Mouse (Mus musculus): ENCODE measurements around the gene Ttc3.
"Not testable (repeated sequence)": the region's sequence is repeated elsewhere in the genome, so short reads cannot be mapped to it uniquely, and the experiment has no call there.

Ttc3 gene

GRCm38 (mm10) chr16:94435495-94436234, 65.2 kb downstream of the Ttc3 start:
- no peak for DNase-seq (ENCODE audit: low spot score in 2 of 2)

- DNase-seq (ENCODE audit: low spot score in 2 of 2): no peak
Observed at GRCm38 (mm10) chr16:94436801-94437200, 66.4 kb downstream of the Ttc3 start.

DNA sequence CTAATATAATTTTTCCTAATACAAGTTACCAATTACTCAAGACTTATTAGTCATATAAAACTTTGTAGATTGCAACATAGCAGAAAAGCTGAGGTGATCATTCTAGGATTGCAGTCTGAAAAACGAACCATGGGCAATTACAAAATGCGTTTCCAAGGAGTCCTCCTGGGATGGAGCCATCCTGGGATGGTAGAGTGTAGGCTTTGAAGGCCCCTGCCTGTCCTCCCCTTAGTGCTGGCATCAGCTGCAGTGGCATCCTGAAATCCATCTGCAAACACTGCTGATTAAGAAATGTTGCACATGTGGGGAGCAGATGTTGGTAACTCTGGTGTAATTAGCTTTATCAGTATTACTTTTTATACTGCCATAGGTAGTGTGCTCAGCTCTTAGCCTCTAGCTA, 70.9 kb downstream of the Ttc3 start:
- DNase-seq (ENCODE audit: low spot score in 2 of 2): no peak

- no peak for DNase-seq (ENCODE audit: low spot score in 2 of 2)
Observed at GRCm38 (mm10) chr16:94449151-94449550, 78.7 kb downstream of the Ttc3 start.

GRCm38 (mm10) chr16:94449632-94450031, 79.2 kb downstream of the Ttc3 start:
- DNase-seq (ENCODE audit: low spot score in 2 of 2): no peak

DNA sequence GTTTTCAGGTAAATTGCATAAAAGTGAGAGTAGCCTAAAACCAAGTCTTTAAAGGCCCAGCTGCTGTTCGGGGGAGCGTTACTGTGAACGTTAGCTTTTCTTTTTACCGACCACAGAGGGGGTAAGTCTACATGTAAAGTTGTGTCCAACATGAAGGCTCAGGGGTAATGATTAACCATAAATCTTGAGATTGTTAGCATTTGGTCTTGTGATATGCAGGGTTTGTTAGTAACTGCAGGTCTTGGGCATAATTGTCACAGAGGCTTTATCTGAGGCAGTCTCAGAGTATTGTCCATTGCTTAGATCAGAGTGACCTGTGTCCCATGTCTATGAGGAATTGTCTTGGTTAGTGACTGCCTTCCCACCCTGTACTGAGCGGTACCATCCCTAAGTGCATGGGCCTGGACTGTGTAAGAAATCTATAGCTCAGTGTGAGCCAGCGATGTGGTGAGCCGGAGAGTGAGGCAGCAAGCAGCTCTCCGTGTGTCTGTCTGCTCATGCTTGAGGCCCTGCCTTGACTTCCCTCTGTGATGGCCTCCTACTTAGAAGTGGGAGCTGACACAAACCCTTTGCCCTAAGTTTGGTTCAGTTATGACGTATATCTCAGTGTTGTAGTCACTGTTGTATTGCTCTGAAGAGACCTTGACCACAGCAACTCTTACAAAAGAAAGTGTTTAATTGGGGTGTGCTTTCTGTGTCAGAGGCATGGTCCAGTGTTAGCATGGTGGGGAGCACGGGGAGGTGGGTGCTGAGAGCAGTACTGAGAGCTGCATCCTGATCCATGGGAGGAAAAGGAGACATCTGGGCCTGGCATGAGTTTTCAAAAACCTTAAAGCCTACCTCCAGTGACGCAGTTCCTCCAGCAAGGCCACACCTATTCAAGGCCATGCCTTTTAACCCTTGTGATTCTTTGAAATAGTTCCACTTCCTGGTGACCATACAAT, 81.4 kb downstream of the Ttc3 start:
- no peak for DNase-seq (ENCODE audit: low spot score in 2 of 2)

DNA sequence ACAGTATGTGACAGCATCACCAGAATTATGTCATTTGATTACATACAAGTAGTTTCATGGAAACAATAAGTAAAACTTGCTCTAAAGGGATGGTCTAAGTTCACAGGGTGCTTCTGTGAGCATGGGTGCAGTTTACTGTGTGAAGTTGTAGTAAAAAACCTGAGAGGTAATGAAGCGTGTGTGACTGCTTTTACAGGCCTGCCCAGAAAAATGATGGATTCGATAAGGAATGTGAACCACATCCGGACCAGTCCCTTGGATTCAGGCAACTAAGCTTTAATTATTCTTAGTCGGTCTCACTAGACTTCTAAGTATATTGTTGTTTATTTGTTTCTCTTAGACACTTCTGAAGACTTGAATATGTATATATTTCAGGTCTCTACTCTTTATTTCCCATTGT, 82.3 kb downstream of the Ttc3 start:
- DNase-seq (ENCODE audit: low spot score in 2 of 2): no peak

DNA sequence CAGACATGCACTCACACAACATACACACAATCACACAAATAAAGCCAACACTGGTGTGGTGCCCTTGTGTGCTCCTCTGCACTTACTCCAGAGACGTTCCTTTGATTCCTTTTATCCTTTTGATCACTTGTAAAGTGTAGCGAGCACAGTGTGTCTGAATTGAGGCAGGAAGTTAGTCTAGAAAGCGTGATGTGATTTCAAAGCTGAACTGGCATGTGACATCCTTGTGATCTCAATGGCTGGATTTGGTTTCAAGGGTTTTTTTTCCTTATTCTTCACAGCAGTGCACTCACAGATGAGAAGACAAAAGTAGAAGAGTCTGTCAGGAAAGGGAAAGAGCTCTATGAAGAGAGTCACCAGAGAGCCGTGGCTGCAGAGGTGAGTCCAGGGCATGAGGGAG, 83.7 kb downstream of the Ttc3 start:
- no peak for DNase-seq (ENCODE audit: low spot score in 2 of 2)

DNA sequence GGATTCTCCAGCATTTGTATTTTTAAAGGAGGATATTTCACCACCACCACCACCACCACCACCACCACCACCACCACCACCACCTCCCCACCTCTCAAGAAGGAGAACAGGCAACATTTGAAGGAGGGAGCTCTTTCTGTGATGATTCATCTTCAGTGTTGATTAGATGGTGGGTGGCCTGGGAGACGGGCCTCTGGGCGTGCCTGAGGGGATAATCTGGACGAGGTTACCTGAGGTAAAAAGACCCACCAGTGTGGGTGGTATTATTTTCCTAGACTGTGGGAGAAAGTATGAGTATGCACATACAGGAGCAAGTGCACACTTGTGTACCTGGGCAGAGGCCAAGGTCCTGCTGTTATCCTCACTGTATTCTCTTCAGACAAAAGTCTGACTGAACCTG, 93.6 kb downstream of the Ttc3 start:
- no peak for DNase-seq (ENCODE audit: low spot score in 2 of 2)

GRCm38 (mm10) chr16:94465900-94466299, 95.5 kb downstream of the Ttc3 start:
- DNase-seq (ENCODE audit: low spot score in 2 of 2): no peak

DNA sequence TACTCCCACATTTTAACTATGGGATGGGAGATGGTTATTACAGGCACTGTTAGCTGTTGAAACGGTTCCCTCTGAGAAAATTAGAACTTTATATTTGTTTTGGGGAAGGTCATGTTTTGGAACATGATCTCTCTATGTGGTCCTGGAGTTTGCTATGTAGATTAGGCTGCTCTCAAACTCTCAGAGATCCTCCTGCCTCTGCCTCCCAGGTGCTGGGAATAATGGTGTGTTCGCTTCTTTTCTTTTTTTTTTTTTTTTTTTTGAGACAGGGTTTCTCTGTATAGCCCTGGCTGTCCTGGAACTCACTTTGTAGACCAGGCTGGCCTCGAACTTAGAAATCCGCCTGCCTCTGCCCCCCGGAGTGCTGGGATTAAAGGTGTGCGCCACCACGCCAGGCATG, 95.9 kb downstream of the Ttc3 start:
- DNase-seq (ENCODE audit: low spot score in 2 of 2): not testable (repeated sequence)

DNA sequence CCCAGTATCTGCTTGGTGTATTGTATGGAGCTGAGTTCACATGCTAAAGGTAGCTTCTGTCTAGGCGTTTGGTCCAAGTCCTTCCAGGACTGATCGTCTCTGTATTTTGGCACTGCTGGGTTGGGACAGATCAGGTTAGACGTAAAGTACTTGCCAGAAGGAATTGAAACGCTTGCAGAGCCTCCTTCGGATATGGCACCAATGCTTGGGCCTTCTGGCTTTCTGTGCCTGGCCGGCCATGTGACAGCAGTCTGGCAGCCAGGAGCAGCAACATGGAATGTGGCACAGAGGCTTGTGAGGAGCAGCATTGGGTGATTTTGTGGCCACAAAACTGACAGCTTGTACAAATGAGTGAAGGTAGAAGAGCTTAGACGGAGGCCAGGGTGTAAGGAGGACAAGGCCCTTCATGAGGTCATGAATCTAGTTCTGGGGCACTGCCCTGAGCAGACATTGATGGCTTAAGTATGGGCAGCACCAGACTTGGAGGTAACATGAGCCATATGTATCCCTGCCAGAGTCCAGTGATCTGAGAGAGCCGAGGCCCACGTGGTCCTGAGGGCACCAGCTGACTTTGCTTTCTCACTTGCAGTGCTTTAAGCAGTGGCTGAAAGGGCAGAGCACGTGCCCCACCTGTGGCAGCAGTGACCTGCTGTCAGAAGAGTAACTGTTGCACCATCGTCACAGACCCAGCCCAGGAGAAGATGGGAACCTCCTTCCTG, 97.1 kb downstream of the Ttc3 start:
- no peak for DNase-seq (ENCODE audit: low spot score in 2 of 2)

DNA sequence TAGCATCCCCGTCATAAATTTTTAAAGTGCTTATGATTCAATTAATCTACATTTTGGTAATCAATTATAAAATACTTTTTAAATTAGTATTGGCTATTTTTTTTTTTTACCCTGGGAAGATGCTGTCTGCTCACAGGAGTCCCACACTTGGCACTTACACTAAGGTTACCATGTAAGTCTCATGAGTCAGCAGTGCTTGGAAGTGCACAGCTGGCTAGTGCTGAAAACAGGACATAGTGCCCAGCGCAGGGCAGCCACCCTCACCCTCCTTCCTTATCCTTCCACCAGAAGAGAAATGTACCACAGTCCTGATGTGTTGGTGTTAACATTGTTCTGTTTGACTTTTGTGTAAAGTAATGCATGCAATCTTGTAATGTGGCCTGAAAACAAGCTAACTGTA, 98.0 kb downstream of the Ttc3 start:
- DNase-seq (ENCODE audit: low spot score in 2 of 2): no peak

GRCm38 (mm10) chr16:94472515-94472951, 102.1 kb downstream of the Ttc3 start:
- DNase-seq (ENCODE audit: low spot score in 2 of 2): peak; percentile 81 to 90

GRCm38 (mm10) chr16:94473086-94473822, 102.8 kb downstream of the Ttc3 start:
- peak in 1 of 2 experiments; percentile 36 for DNase-seq (ENCODE audit: low spot score in 2 of 2)

DNA sequence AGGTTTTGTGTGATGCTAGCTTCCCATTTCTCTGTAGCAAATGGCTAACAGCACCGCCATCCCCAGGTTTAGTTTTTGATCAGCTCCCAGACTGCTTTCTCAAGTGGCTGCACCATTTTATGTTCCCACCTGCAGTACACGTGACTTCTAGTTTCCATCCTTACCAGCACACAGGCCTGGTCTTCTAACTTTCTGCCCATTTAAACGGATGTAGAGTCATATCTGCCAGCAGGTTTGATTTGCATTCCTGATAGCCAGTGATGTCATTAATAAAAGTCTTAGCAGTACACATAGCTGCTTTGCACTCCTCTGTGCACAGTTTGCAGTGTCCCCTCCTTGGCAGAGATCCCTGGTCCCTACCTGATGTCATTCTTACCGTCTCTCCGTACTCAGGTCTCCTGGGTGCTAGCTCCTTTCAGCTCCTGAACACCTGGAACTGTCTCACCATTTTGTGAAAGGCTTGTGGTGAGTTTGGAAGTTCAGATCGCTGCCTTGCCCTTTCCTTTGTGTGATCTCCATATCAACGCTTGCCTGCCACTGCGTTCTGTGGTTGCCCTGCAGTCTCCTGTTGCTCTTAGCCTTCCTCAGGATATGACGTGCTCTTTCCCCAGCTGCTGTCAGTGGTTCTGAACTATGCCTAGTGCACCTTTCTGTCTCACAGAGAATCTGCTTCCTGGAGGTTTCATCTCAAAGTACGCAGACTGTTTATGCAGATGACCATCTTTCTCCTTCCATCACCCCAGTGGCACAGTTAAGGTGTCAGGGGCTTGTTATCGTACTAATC, 114.5 kb downstream of the Ttc3 start:
- no peak for DNase-seq (ENCODE audit: low spot score in 2 of 2)

- DNase-seq (ENCODE audit: low spot score in 2 of 2): no peak
Observed at GRCm38 (mm10) chr16:94487341-94487740, 116.9 kb downstream of the Ttc3 start.

DNA sequence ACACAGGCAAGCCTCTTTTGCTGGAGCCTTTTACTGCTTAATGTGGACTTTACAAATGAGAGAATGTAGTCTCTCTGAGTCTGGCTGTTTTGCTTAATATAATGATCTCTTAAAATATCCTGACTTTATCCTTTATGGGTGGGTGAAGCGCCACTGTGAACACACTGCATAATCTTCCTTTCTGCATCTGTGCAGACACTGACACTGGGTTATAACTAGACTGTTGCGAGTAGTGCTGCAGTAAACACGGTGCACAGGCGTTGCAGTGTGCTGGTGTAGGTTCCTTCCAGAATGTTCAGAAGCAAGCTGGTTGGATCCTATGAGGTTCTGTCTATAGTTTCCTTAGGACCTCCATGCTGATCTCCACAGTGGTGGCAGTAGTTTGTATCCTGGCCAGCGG, 118.9 kb downstream of the Ttc3 start:
- DNase-seq (ENCODE audit: low spot score in 2 of 2): peak; percentile 35 to 64

DNA sequence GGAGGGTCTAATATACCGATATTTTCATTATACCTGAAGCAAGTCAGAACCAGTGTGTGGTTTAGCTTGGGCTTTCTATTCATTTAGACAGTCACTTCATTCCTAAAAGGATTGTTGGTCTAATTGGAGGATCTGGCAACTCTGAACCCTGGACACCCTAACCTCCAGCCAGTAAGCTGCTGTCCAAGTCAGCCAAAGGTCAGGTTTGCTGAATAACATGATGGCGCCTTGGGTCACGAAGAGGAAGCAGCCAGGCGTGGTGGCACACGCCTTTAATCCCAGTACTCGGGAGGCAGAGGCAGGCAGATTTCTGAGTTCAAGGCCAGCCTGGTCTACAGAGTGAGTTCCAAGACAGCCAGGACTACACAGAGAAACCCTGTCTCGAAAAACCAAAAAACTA, 126.8 kb downstream of the Ttc3 start:
- DNase-seq (ENCODE audit: low spot score in 2 of 2): not testable (repeated sequence)

DNA sequence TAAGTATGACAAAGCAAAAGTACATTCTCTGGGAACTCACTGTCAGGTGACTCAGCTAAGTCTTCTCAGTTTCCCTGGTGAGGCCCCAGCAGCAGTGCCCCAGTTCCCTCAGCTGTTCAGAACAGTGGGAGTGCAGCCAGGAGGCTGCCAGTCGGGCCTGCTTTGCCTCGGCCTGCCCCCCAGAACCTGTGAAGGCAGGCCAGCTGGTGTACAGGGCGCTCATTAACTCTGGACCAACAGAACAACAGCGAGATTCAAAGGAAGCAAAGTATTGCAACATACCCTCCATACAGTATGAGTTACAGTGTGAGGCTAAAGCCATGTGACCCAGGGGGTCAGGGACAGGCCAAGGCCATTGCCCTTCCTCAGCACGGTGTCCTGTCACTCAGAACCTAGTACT, 127.5 kb downstream of the Ttc3 start:
- peak; percentile 60 to 64 for DNase-seq (ENCODE audit: low spot score in 2 of 2)

GRCm38 (mm10) chr16:94504192-94504591, 133.8 kb downstream of the Ttc3 start:
- DNase-seq (ENCODE audit: low spot score in 2 of 2): no peak
